Mouse (Mus musculus): Measurements from ENCODE around the gene Adk. TPM values are rescaled to one million over a fixed set of nuclear protein-coding genes. Genes with fewer than 3 reads are reported as not detected.

Adk gene
- total and polyA plus RNA-seq, 3 experiments: 47.9 to 129 (median 59.0) TPM

GRCm38 (mm10) chr14:21142603-21143002, 90.2 kb downstream of the Adk start:
- DNase-seq (ENCODE audit: extremely low read depth): no peak
- TF ChIP-seq KAT2A (IDR thresholded peaks at IDR 0.05; ENCODE audit: insufficient replicate concordance, low read length) (no peak), GABPA (IDR thresholded peaks at IDR 0.05; ENCODE audit: insufficient replicate concordance, low read depth, low read length) (no peak), MAZ (IDR thresholded peaks at IDR 0.05; ENCODE audit: low read depth, low read length) (no peak), RCOR1 (conservative IDR thresholded peaks at IDR 0.05; ENCODE audit: low read depth, low read length) (no peak), USF1 (IDR thresholded peaks at IDR 0.05; ENCODE audit: low read depth, low read length) (no peak), TCF12 (IDR thresholded peaks at IDR 0.05; ENCODE audit: low read depth, low read length) (no peak), ZNF384 (IDR thresholded peaks at IDR 0.05; ENCODE audit: low read depth, low read length) (no peak), NRF1 (IDR thresholded peaks at IDR 0.05; ENCODE audit: low read depth, low read length) (no peak), SIN3A (IDR thresholded peaks at IDR 0.05; ENCODE audit: low read length) (no peak), CTCF (conservative IDR thresholded peaks at IDR 0.05 in 1 of 2, IDR thresholded peaks at IDR 0.05 in 1 of 2; ENCODE audit: low read depth in 2 of 2, low read length in 2 of 2) (no peak), ETS1 (conservative IDR thresholded peaks at IDR 0.05; ENCODE audit: low read depth, low read length) (no peak), JUN (IDR thresholded peaks at IDR 0.05; ENCODE audit: insufficient read depth, low read depth, low read length) (no peak), ZC3H11A (IDR thresholded peaks at IDR 0.05; ENCODE audit: low read depth, low read length) (no peak), MYC (IDR thresholded peaks at IDR 0.05; ENCODE audit: low read depth, low read length) (no peak), SMC3 (IDR thresholded peaks at IDR 0.05; ENCODE audit: low read depth, low read length) (no peak), ZMIZ1 (IDR thresholded peaks at IDR 0.05; ENCODE audit: low read depth, low read length) (no peak), CHD1 (IDR thresholded peaks at IDR 0.05; ENCODE audit: low read depth, low read length) (no peak), JUND (conservative IDR thresholded peaks at IDR 0.05; ENCODE audit: low read depth, low read length) (no peak), CHD2 (IDR thresholded peaks at IDR 0.05; ENCODE audit: low read length) (no peak)
- Histone ChIP-seq H3K27me3 (replicated peaks) (no peaks in the 10 kb centered on the region), H3K27ac (ENCODE audit: insufficient read depth, low read depth) (no peak overlapping the region), H3K4me2 (ENCODE audit: insufficient read depth, low read depth, poor library complexity, severe bottlenecking) (no peak overlapping the region), H3K4me3 (replicated peaks in 1 of 3; ENCODE audit: low read depth in 2 of 3, low read length in 2 of 3, poor library complexity in 1 of 3) (no peak overlapping the region), H3K36me3 (replicated peaks in 1 of 2; ENCODE audit: control insufficient read depth in 1 of 2, insufficient read depth in 1 of 2, low read length in 1 of 2) (no peaks in the 10 kb centered on the region), H3K9ac (ENCODE audit: insufficient read depth, low read depth) (no peak overlapping the region), H3K4me1 (ENCODE audit: control insufficient read depth in 1 of 2, insufficient read depth in 2 of 2) (peaks cover 0 to 15% of the 10 kb centered on the region in 2 experiments; a peak in 2 of 4 replicates), H3K9me3 (replicated peaks; ENCODE audit: low read length) (no peaks in the 10 kb centered on the region), H3K79me2 (replicated peaks; ENCODE audit: control insufficient read depth, extremely low read depth, insufficient read depth, poor library complexity, severe bottlenecking) (no peaks in the 10 kb centered on the region)
- in situ Hi-C loops (cut with MboI; ENCODE audit: low pct_ligation_motif_present, low pct_unique_long_range_greater_than_20kb, low sequenced_read_pairs) (loop anchor here (10.0 kb wide), 1 partner anchor 462 kb away; no protein-coding TSS in a partner anchor), dilution Hi-C loops (cut with MboI; ENCODE audit: extremely low pct_ligation_motif_present, extremely low pct_unique_long_range_greater_than_20kb, low sequenced_read_pairs) (no loop called here)

DNA sequence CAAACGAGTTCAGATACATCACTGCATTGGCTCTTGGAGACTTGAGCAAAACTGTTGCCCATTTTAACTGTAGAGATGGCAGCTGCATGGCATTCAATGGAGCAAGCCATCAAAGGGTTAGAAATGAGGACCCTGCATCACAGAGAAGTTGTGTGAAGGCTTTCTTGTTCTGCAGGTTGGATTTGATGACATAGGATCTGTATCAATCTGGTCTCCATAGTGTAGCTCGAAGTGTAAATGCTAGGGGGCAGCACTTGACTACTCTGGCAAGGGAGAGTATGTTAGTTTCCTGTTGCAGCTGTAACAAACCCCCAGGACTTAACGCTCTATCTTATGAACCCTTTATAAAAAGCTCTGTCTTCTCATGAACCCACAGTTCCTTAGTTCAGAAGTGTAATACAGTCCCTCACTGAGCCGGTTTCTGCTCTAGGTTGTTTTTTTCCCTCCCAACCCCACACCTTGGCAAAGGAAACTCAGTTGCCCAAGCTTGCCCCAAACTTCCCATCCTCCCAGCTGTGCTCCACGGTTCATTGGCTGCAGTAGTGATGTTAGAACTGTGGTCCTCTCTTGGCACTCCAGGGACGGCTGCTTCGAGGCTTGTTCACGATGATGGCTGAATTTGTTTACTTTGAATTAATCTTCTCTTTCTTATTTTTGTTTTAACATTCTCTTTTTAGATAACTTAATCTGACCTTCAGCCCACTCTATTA, 91.2 kb downstream of the Adk start:
- TF ChIP-seq SMC3 (IDR thresholded peaks at IDR 0.05; ENCODE audit: low read depth, low read length) (peak; percentile 57), MXI1 (IDR thresholded peaks at IDR 0.05; ENCODE audit: low read depth, low read length) (no peak), SIN3A (IDR thresholded peaks at IDR 0.05; ENCODE audit: low read length) (no peak), RAD21 (IDR thresholded peaks at IDR 0.05; ENCODE audit: low read depth, low read length) (peak; percentile 84), ZC3H11A (IDR thresholded peaks at IDR 0.05; ENCODE audit: low read depth, low read length) (peak; percentile 6; the same call in 1 of the 2 replicates), CTCF (conservative IDR thresholded peaks at IDR 0.05 in 1 of 2, IDR thresholded peaks at IDR 0.05 in 1 of 2; ENCODE audit: low read depth in 2 of 2, low read length in 2 of 2) (peak; percentile 60 to 80; a peak in 3 of 4 replicates), RCOR1 (conservative IDR thresholded peaks at IDR 0.05; ENCODE audit: low read depth, low read length) (no peak), MEF2A (IDR thresholded peaks at IDR 0.05; ENCODE audit: borderline replicate concordance, low read depth, low read length) (no peak)
- peak overlapping the region; percentile 53 for H3K4me2 ChIP-seq (ENCODE audit: insufficient read depth, low read depth, poor library complexity, severe bottlenecking)
- peaks cover 0 to 15% of the 10 kb centered on the region in 2 experiments; a peak in 2 of 4 replicates for H3K4me1 ChIP-seq (ENCODE audit: control insufficient read depth in 1 of 2, insufficient read depth in 2 of 2)
- dilution Hi-C loops (cut with MboI; ENCODE audit: extremely low pct_ligation_motif_present, extremely low pct_unique_long_range_greater_than_20kb, low sequenced_read_pairs) (no loop called here), in situ Hi-C loops (cut with MboI; ENCODE audit: low pct_ligation_motif_present, low pct_unique_long_range_greater_than_20kb, low sequenced_read_pairs) (loop anchor here (10.0 kb wide), 1 partner anchor 461 kb away; no protein-coding TSS in a partner anchor)
- DNase-seq (ENCODE audit: extremely low read depth): peak; percentile 62
- H3K79me2 ChIP-seq (replicated peaks; ENCODE audit: control insufficient read depth, extremely low read depth, insufficient read depth, poor library complexity, severe bottlenecking): no peaks in the 10 kb centered on the region
- no peaks in the 10 kb centered on the region for H3K27me3 ChIP-seq (replicated peaks)
- no peak overlapping the region for H3K4me3 ChIP-seq (replicated peaks in 1 of 3; ENCODE audit: low read depth in 2 of 3, low read length in 2 of 3, poor library complexity in 1 of 3)
- no peaks in the 10 kb centered on the region for H3K9me3 ChIP-seq (replicated peaks; ENCODE audit: low read length)
- peak overlapping the region; percentile 35; the same call in 1 of the 2 replicates for H3K9ac ChIP-seq (ENCODE audit: insufficient read depth, low read depth)
- no peak overlapping the region for H3K27ac ChIP-seq (ENCODE audit: insufficient read depth, low read depth)
- H3K36me3 ChIP-seq (replicated peaks in 1 of 2; ENCODE audit: control insufficient read depth in 1 of 2, insufficient read depth in 1 of 2, low read length in 1 of 2): no peaks in the 10 kb centered on the region

Measured in CH12.LX (cell line).